Comparison of ENCODE assay signal across 16 mouse cellular contexts in genomic region chr12:111681305-111681704, GRCm38 (mm10). TPM values are rescaled to one million over a fixed set of nuclear protein-coding genes. Genes with fewer than 3 reads are reported as not detected.
DNase-seq lines count a peak whose midpoint lies in the region; ATAC-seq and TF ChIP-seq lines count a peak whose summit lies in the region.
"Had no signal": no experiment of that assay in that cellular context is flagged by ENCODE, and none has a peak within 500 bp of the region (broad histone marks: within the 10 kb centered on the region; RNA-seq: fewer than 3 reads in every experiment).

No protein-coding gene starts in this region.

- no peaks in the 10 kb centered on the region for H3K9me3 ChIP-seq in intestine, embryonic 16.5 days (ENCODE audit: control insufficient read depth, low read length)
- H3K9me3 ChIP-seq: embryonic facial prominence, embryonic 13.5 days; liver, embryonic 12.5 days had no signal

- DNase-seq in gastrocnemius, adult 2 months: no peak
- DNase-seq in gastrocnemius, postnatal 14 days: no peak
- no peak for DNase-seq in left cerebral cortex, adult 2 months (ENCODE audit: extremely low spot score in 1 of 2, low spot score in 2 of 2)
- no peak for DNase-seq in left cerebral cortex, adult 11 months (ENCODE audit: low spot score)
- DNase-seq in MN1 (ENCODE audit: low spot score): peak; percentile 71
- DNase-seq in thymus, postnatal 10 days (ENCODE audit: low spot score in 2 of 2): no peak
- no peak for DNase-seq in adrenal gland, postnatal 14 days
- DNase-seq: adrenal gland, postnatal 25 days; cerebellum, adult 11 months; kidney, adult 11 months; thymus, postnatal 4 days had no signal

- no peak for ATAC-seq in intestine, embryonic 16.5 days
- ATAC-seq: forebrain, embryonic 14.5 days; liver, embryonic 12.5 days; Patski had no signal

- H3K4me3 ChIP-seq in gastrocnemius, adult 2 months: no peak overlapping the region
- no peak overlapping the region for H3K4me3 ChIP-seq in left cerebral cortex, adult 2 months
- H3K4me3 ChIP-seq in intestine, embryonic 16.5 days (ENCODE audit: low read length): no peak overlapping the region
- H3K4me3 ChIP-seq: embryonic facial prominence, embryonic 13.5 days; liver, embryonic 12.5 days had no signal

- peaks cover 40% of the 10 kb centered on the region for H3K4me1 ChIP-seq in intestine, embryonic 16.5 days (ENCODE audit: control insufficient read depth, insufficient read depth, low read length)

- no peak overlapping the region for H3K4me2 ChIP-seq in intestine, embryonic 16.5 days (ENCODE audit: low read depth, low read length)
- H3K4me2 ChIP-seq: embryonic facial prominence, embryonic 13.5 days; liver, embryonic 12.5 days had no signal

- no peak for TF ChIP-seq CTCF in gastrocnemius, adult 2 months (IDR thresholded peaks at IDR 0.05)
- no peak for TF ChIP-seq CTCF in left cerebral cortex, adult 2 months (IDR thresholded peaks at IDR 0.05)

- H3K9ac ChIP-seq in intestine, embryonic 16.5 days (ENCODE audit: low read depth, low read length): peak overlapping the region; percentile 38; the same call in 1 of the 2 replicates
- H3K9ac ChIP-seq: embryonic facial prominence, embryonic 13.5 days; liver, embryonic 12.5 days had no signal

- WGBS in intestine, embryonic 16.5 days: 58% methylated on average over 8 of the region's 8 CpGs

- intact Hi-C loops in gastrocnemius, adult 2 months (cut with DNase I): no loop called here
- intact Hi-C loops in gastrocnemius, postnatal 14 days (cut with DNase I; ENCODE audit: low total_unique reads): no loop called here
- intact Hi-C loops in left cerebral cortex, adult 2 months (cut with DNase I): no loop called here

- H3K27ac ChIP-seq in gastrocnemius, adult 2 months: peak overlapping the region; percentile 72
- H3K27ac ChIP-seq in left cerebral cortex, adult 2 months: peak overlapping the region; percentile 73
- H3K27ac ChIP-seq in intestine, embryonic 16.5 days (ENCODE audit: low read length): peak overlapping the region; percentile 81
- H3K27ac ChIP-seq: embryonic facial prominence, embryonic 13.5 days; liver, embryonic 12.5 days had no signal

- H3K27me3 ChIP-seq in intestine, embryonic 16.5 days (replicated peaks; ENCODE audit: control insufficient read depth, insufficient read depth, low read length): no peaks in the 10 kb centered on the region
- H3K27me3 ChIP-seq: embryonic facial prominence, embryonic 13.5 days; liver, embryonic 12.5 days; Patski had no signal

- H3K36me3 ChIP-seq in intestine, embryonic 16.5 days (ENCODE audit: control insufficient read depth, insufficient read depth, low read length): peaks cover 2% of the 10 kb centered on the region

RNA-seq across cellular contexts. Expression of gene Trmt61a, which starts 3.4 kb away (rescaled TPM):
- total RNA-seq in gastrocnemius, adult 2 months (2021): 1 to 10 TPM; 3.1 to 3.8 TPM
- 1 to 10 TPM; 2.7 to 4.7 TPM for total RNA-seq in gastrocnemius, postnatal 14 days (2021)
- total RNA-seq in left cerebral cortex, adult 2 months (2021): 10 to 100 TPM; 18.9 to 20.2 TPM
- polyA plus RNA-seq in intestine, embryonic 16.5 days (2015; fragmentation: Nextera tagmentation; extraction: Ambion mirVana): 11.3 and 12.7 TPM in 2 replicates
- 14.2 and 15.5 TPM in 2 replicates for total RNA-seq in adrenal gland, postnatal 14 days (2021)

RNA-seq across cellular contexts. Expression of gene Ckb, which starts 9.2 kb away (rescaled TPM):
- 10 to 100 TPM in 1 of 2 experiments, 1 to 10 TPM in 1; 6.7 to 10.8 TPM for total RNA-seq in gastrocnemius, adult 2 months (2021)
- 10 to 100 TPM; 19.8 to 32.6 TPM for total RNA-seq in gastrocnemius, postnatal 14 days (2021)
- total RNA-seq in left cerebral cortex, adult 2 months (2021): 1,000 to 10,000 TPM; 1,837 to 1,872 TPM
- 927 and 953 TPM in 2 replicates for polyA plus RNA-seq in intestine, embryonic 16.5 days (2015; fragmentation: Nextera tagmentation; extraction: Ambion mirVana)
- total RNA-seq in adrenal gland, postnatal 14 days (2021): 62.6 and 83.5 TPM in 2 replicates

RNA-seq across cellular contexts. Expression of gene Bag5, which starts 31.8 kb away (rescaled TPM):
- 10 to 100 TPM; 14.7 to 19.2 TPM for total RNA-seq in gastrocnemius, adult 2 months (2021)
- 10 to 100 TPM; 14.9 to 17.2 TPM for total RNA-seq in gastrocnemius, postnatal 14 days (2021)
- total RNA-seq in left cerebral cortex, adult 2 months (2021): 10 to 100 TPM; 60.9 to 61.8 TPM
- 43.0 and 46.2 TPM in 2 replicates for polyA plus RNA-seq in intestine, embryonic 16.5 days (2015; fragmentation: Nextera tagmentation; extraction: Ambion mirVana)
- total RNA-seq in adrenal gland, postnatal 14 days (2021): 32.5 and 34.6 TPM in 2 replicates

RNA-seq across cellular contexts. Expression of gene Apopt1, which starts 31.8 kb away (rescaled TPM):
- total RNA-seq in gastrocnemius, adult 2 months (2021): 10 to 100 TPM; 37.4 to 46.7 TPM
- 10 to 100 TPM; 34.2 to 35.6 TPM for total RNA-seq in gastrocnemius, postnatal 14 days (2021)
- 10 to 100 TPM; 36.2 to 38.8 TPM for total RNA-seq in left cerebral cortex, adult 2 months (2021)
- polyA plus RNA-seq in intestine, embryonic 16.5 days (2015; fragmentation: Nextera tagmentation; extraction: Ambion mirVana): 56.2 and 58.2 TPM in 2 replicates
- total RNA-seq in adrenal gland, postnatal 14 days (2021): 72.5 and 73.3 TPM in 2 replicates

Comparison
In these comparisons a context has a peak if more than half of its experiments do, and no peak if none do; other contexts are left out.
1. RNA of gene Ckb, which starts 9.2 kb away (total RNA-seq): 1,837 to 1,872 TPM in left cerebral cortex, adult 2 months; 62.6 to 83.5 TPM in adrenal gland, postnatal 14 days, 19.8 to 32.6 TPM in gastrocnemius, postnatal 14 days and 6.7 to 10.8 TPM in gastrocnemius, adult 2 months; every median in the first group is over 10 times any median in the second.
2. Peak in every context shown above with its lines, with median percentiles within 50 percentile points of each other: H3K27ac ChIP-seq.